Mouse (Mus musculus) heart, postnatal 0 days (tissue): ENCODE results near the gene Capn10. TPM values are rescaled to one million over a fixed set of nuclear protein-coding genes. Genes with fewer than 3 reads are reported as not detected.
"Not testable (repeated sequence)": the region's sequence is repeated elsewhere in the genome, so short reads cannot be mapped to it uniquely, and the experiment has no call there.

ENCODE experiments used
- ATAC-seq: fragments of 200-750 bp; cut with Nextera tagmentation; 2 replicates; pipeline ENCODE4 v1.8.0; 2017; ENCODE audit warnings: low read depth, moderate number of reproducible peaks, moderate library complexity; ENCODE audit not compliant: insufficient read depth
- DNase-seq: peaks from one replicate; pipeline ENCODE4 v3.0.0-alpha.2; 2016; ENCODE audit warnings: low spot score
- H3K27ac ChIP-seq: fragments of 300-500 bp; sonication (generic); 2 replicates; pipeline ENCODE4 v1.5.1; 2014; ENCODE audit warnings: low read depth, mild to moderate bottlenecking
- H3K27me3 ChIP-seq: fragments of 300-500 bp; sonication (generic); 2 replicates; pipeline ENCODE4 v1.6.1; 2014; ENCODE audit warnings: low read length, mixed read lengths; ENCODE audit not compliant: control insufficient read depth, insufficient read depth
- H3K36me3 ChIP-seq: fragments of 300-500 bp; sonication (generic); replicated peaks from 2 replicates; pipeline ENCODE4 v1.6.1; 2014; ENCODE audit warnings: low read length, mixed read lengths; ENCODE audit not compliant: control insufficient read depth, insufficient read depth
- H3K4me1 ChIP-seq: fragments of 300-500 bp; sonication (generic); 2 replicates; pipeline ENCODE4 v1.6.1; 2014; ENCODE audit warnings: antibody characterized with exemption; ENCODE audit not compliant: control insufficient read depth, insufficient read depth
- H3K4me2 ChIP-seq: fragments of 300-500 bp; sonication (generic); 2 replicates; pipeline ENCODE4 v1.6.1; 2014; ENCODE audit warnings: low read depth, mild to moderate bottlenecking, low read length, moderate library complexity
- H3K4me3 ChIP-seq: fragments of 300-500 bp; sonication (generic); 2 replicates; pipeline ENCODE4 v1.5.1; 2014; ENCODE audit warnings: low read depth, low read length
- H3K9ac ChIP-seq: fragments of 300-500 bp; sonication (generic); replicated peaks from 2 replicates; pipeline ENCODE4 v1.6.1; 2014; ENCODE audit warnings: low read depth, low read length, mixed read lengths
- H3K9me3 ChIP-seq: fragments of 300-500 bp; sonication (generic); replicated peaks from 2 replicates; pipeline ENCODE4 v1.6.1; 2016; ENCODE audit warnings: low read length; ENCODE audit not compliant: control insufficient read depth
- CTCF ChIP-seq: IDR thresholded peaks from 2 replicates; pipeline ENCODE4 v1.5.1; 2016; ENCODE audit warnings: antibody characterized with exemption, control low read depth, low read depth
- EP300 ChIP-seq: IDR thresholded peaks from 2 replicates; pipeline ENCODE4 v1.6.1; 2016; ENCODE audit warnings: antibody characterized with exemption, low read depth
- WGBS: fragments of 180-500 bp; shearing (Covaris S2); extraction: QIAGEN DNeasy Blood & Tissue Kit; methylation state at CpG from one replicate; pipeline ENCODE4 v1.1.7; 2014; 5-methylcytosine and 5-hydroxymethylcytosine counted together
- polyA plus RNA-seq: library from polyadenylated mRNA; unstranded; fragments of >200 nt; fragmentation: Nextera tagmentation; extraction: Ambion mirVana; gene quantifications from 2 replicates; pipeline ENCODE4 v1.2.1, GENCODE M21; 2015
- total RNA-seq: library from RNA; depleted of rRNA; stranded (reverse); fragments of >200 nt; gene quantifications from 2 replicates; pipeline ENCODE4 v1.2.3, GENCODE M21; 2014; ENCODE audit warnings: low replicate concordance

Capn10 gene
- total and polyA plus RNA-seq, 2 experiments from 2014 or later, result 10.7 to 46.3 TPM

GRCm38 (mm10) chr1:92949426-92949825 is 15.2 kb downstream of the Capn10 start:
- DNase-seq (no peak), ATAC-seq (no peak)
- no peak overlapping the region for H3K9ac ChIP-seq
- H3K4me2 ChIP-seq, result no peak overlapping the region
- no peak overlapping the region for H3K27ac ChIP-seq
- peaks cover 47% of the 10 kb centered on the region for H3K36me3 ChIP-seq
- no peak overlapping the region for H3K4me3 ChIP-seq
- H3K27me3 ChIP-seq, result no peaks in the 10 kb centered on the region
- 40% methylated on average over 6 of the region's 6 CpGs for WGBS
- TF ChIP-seq CTCF (peak; percentile 51), EP300 (no peak)
- no peaks in the 10 kb centered on the region for H3K4me1 ChIP-seq
- no peaks in the 10 kb centered on the region for H3K9me3 ChIP-seq

- no peak for DNase-seq
- 72% methylated on average over 5 of the region's 5 CpGs for WGBS
- TF ChIP-seq CTCF (no peak), EP300 (no peak)
Observed at GRCm38 (mm10) chr1:92950607-92951006, 16.4 kb downstream of the Capn10 start, which contains the start of gene Gpr35. TSS of gene Gpr35 (plus strand) at chr1:92950865.

GRCm38 (mm10) chr1:92953641-92954040 is 19.5 kb downstream of the Capn10 start:
- no peaks in the 10 kb centered on the region for H3K27me3 ChIP-seq
- H3K4me3 ChIP-seq, result no peak overlapping the region
- WGBS, result 58% methylated on average over 2 of the region's 2 CpGs
- H3K4me1 ChIP-seq, result no peaks in the 10 kb centered on the region
- peaks cover 7% of the 10 kb centered on the region; the same call in 1 of the 2 replicates for H3K36me3 ChIP-seq
- H3K9ac ChIP-seq, result no peak overlapping the region
- no peaks in the 10 kb centered on the region for H3K9me3 ChIP-seq
- no peak for DNase-seq
- no peak for ATAC-seq
- no peak overlapping the region for H3K4me2 ChIP-seq
- no peak for TF ChIP-seq EP300
- TF ChIP-seq CTCF, result no peak
- H3K27ac ChIP-seq, result no peak overlapping the region

More at GRCm38 (mm10) chr1:92950607-92951006, 16.4 kb downstream of the Capn10 start, which contains the start of gene Gpr35:
- no peak within 1 kb of the TSS for H3K4me2 ChIP-seq
- H3K36me3 ChIP-seq, result peaks cover 36% of the 10 kb centered on the region
- no peaks in the 10 kb centered on the region for H3K27me3 ChIP-seq
- H3K4me1 ChIP-seq, result no peaks in the 10 kb centered on the region
- H3K9ac ChIP-seq, result no peak within 1 kb of the TSS
- no peak for ATAC-seq
- no peak within 1 kb of the TSS for H3K4me3 ChIP-seq
- H3K27ac ChIP-seq, result no peak within 1 kb of the TSS
- H3K9me3 ChIP-seq, result no peaks in the 10 kb centered on the region

- not testable (repeated sequence) for H3K36me3 ChIP-seq, H3K9me3 ChIP-seq, H3K9ac ChIP-seq, H3K27me3 ChIP-seq, H3K27ac ChIP-seq, H3K4me1 ChIP-seq, H3K4me3 ChIP-seq, DNase-seq
- peak; percentile 58 for TF ChIP-seq CTCF
- WGBS, result 4% methylated on average over 11 of the region's 11 CpGs
- ATAC-seq, result peak; percentile 53; the same call in 1 of the 2 replicates
- H3K4me2 ChIP-seq, result peak overlapping the region; percentile 28; the same call in 1 of the 2 replicates
Observed at GRCm38 (mm10) chr1:92956571-92957335, 22.6 kb downstream of the Capn10 start.

- Histone ChIP-seq H3K4me1 (no peaks in the 10 kb centered on the region), H3K36me3 (no peaks in the 10 kb centered on the region), H3K27me3 (no peaks in the 10 kb centered on the region), H3K9me3 (no peaks in the 10 kb centered on the region), H3K27ac (no peak overlapping the region), H3K9ac (no peak overlapping the region), H3K4me2 (no peak overlapping the region), H3K4me3 (no peak overlapping the region)
- ATAC-seq, result no peak
- no peak for DNase-seq
- TF ChIP-seq CTCF (no peak), EP300 (no peak)
- WGBS, result 74% methylated on average over 1 of the region's 1 CpGs
Observed at GRCm38 (mm10) chr1:92958999-92959398, 24.8 kb downstream of the Capn10 start.

GRCm38 (mm10) chr1:92970791-92971190 is 36.6 kb downstream of the Capn10 start:
- H3K27me3 ChIP-seq, H3K36me3 ChIP-seq, H3K4me2 ChIP-seq, DNase-seq, H3K27ac ChIP-seq, H3K9ac ChIP-seq, H3K9me3 ChIP-seq, H3K4me3 ChIP-seq, ATAC-seq: not testable (repeated sequence)
- WGBS, result 84% methylated on average over 6 of the region's 6 CpGs
- H3K4me1 ChIP-seq, result peaks cover 11% of the 10 kb centered on the region
